Mouse (Mus musculus) embryonic facial prominence, embryonic 14.5 days (tissue): ENCODE data around the gene Reg3g. TPM values are rescaled to one million over a fixed set of nuclear protein-coding genes. Genes with fewer than 3 reads are reported as not detected.
"Not testable (repeated sequence)": the region's sequence is repeated elsewhere in the genome, so short reads cannot be mapped to it uniquely, and the experiment has no call there.

ENCODE experiments used
- ATAC-seq: fragments of 200-750 bp; cut with Nextera tagmentation; 2 replicates; pipeline ENCODE4 v1.8.0; 2017; ENCODE audit warnings: low read depth, moderate number of reproducible peaks, moderate TSS enrichment
- DNase-seq: peaks from one replicate; pipeline ENCODE4 v3.0.0-alpha.2; 2015; ENCODE audit warnings: low spot score
- H3K27ac ChIP-seq: fragments of 300-500 bp; sonication (generic); replicated peaks from 2 replicates; pipeline ENCODE4 v1.5.1; 2014; ENCODE audit warnings: low read depth, mild to moderate bottlenecking, low read length, moderate library complexity
- H3K27me3 ChIP-seq: fragments of 300-500 bp; sonication (generic); replicated peaks from 2 replicates; pipeline ENCODE4 v1.6.1; 2014; ENCODE audit warnings: low read length; ENCODE audit not compliant: control insufficient read depth, insufficient read depth
- H3K36me3 ChIP-seq: fragments of 300-500 bp; sonication (generic); 2 replicates; pipeline ENCODE4 v1.6.1; 2014; ENCODE audit warnings: low read length, mixed read lengths; ENCODE audit not compliant: control insufficient read depth, insufficient read depth
- H3K4me1 ChIP-seq: fragments of 300-500 bp; sonication (generic); 2 replicates; pipeline ENCODE4 v1.6.1; 2014; ENCODE audit warnings: antibody characterized with exemption, low read length; ENCODE audit not compliant: control insufficient read depth, insufficient read depth
- H3K4me2 ChIP-seq: fragments of 300-500 bp; sonication (generic); 2 replicates; pipeline ENCODE4 v1.6.1; 2014; ENCODE audit warnings: low read depth, mild to moderate bottlenecking, low read length, moderate library complexity, mixed read lengths
- H3K4me3 ChIP-seq: fragments of 300-500 bp; sonication (generic); 2 replicates; pipeline ENCODE4 v1.5.1; 2014; ENCODE audit warnings: low read depth, mild to moderate bottlenecking, low read length
- H3K9ac ChIP-seq: fragments of 300-500 bp; sonication (generic); 2 replicates; pipeline ENCODE4 v1.6.1; 2014; ENCODE audit warnings: low read depth, mild to moderate bottlenecking, low read length, moderate library complexity, mixed read lengths
- H3K9me3 ChIP-seq: fragments of 300-500 bp; sonication (generic); 2 replicates; pipeline ENCODE4 v1.6.1; 2016; ENCODE audit warnings: low read length; ENCODE audit not compliant: control insufficient read depth
- WGBS: fragments of 180-500 bp; shearing (Covaris S2); extraction: QIAGEN DNeasy Blood & Tissue Kit; methylation state at CpG from one replicate; pipeline ENCODE4 v1.1.7; 2014; 5-methylcytosine and 5-hydroxymethylcytosine counted together
- polyA plus RNA-seq: library from polyadenylated mRNA; unstranded; fragments of >200 nt; fragmentation: Nextera tagmentation; extraction: Ambion mirVana; gene quantifications from 2 replicates; pipeline ENCODE4 v1.2.1, GENCODE M21; 2014

The Reg3g gene
- polyA plus RNA-seq, 1 experiment from 2014 or later, result 33.6 TPM

DNA sequence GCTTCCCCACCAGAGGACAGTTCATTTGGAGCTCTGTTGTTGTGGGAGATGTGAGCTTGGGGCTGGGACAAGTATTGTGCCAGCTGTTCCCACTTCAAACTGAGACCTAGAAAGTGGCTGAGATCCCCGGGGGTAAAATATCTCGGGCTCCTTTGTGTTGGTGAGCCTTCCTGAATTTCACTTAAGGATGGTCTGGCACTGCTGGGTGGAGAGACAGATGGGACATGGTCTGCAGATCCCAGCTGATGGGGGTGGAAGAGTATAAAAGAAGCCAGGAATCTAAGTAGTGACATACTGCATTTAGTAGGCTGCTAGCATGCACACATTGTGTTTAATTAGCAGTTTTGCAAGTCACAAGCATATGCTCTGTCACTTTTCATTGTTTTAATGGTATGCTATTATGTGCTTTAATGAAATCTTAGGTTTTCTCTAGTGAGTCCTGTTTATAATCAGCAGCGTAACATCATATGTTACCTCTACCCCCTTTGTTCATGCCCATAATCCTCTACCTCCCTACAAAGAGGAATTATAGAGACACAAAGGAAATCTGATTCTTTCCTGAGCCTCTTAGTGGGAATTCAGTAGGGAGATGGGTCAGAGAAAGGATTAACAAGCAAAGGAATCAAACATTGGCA is 8.4 kb downstream of the Reg3g start:
- Histone ChIP-seq H3K4me2 (no peak overlapping the region), H3K4me1 (no peaks in the 10 kb centered on the region), H3K27ac (no peak overlapping the region), H3K9me3 (no peaks in the 10 kb centered on the region), H3K27me3 (no peaks in the 10 kb centered on the region), H3K36me3 (no peaks in the 10 kb centered on the region), H3K9ac (no peak overlapping the region), H3K4me3 (no peak overlapping the region)
- 35% methylated on average over 3 of the region's 3 CpGs for WGBS
- DNase-seq (peak; percentile 31), ATAC-seq (peak; percentile 86)

- WGBS, result 91% methylated on average over 2 of the region's 2 CpGs
Measured at GRCm38 (mm10) chr6:78452804-78453203, 15.9 kb downstream of the Reg3g start.

DNA sequence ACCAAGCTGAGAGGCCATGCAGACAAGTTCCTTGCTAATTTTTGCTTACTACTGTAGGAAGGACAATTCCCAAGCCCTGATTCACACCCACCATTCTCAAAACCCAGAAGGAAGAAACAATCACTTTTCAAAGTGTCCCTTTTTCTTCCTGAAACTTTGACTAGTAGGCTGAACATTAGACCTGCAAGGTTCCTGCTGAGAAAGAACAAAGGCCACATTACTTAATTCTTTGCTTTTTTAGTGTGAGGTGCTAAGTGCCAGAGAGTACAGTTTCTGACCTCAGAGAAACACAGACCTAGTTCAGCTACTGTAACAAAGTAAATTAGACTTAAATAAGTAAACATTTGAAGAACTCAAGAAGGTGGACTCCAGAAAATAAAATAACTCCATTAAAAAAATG is 20.3 kb downstream of the Reg3g start:
- no peak for ATAC-seq
- Histone ChIP-seq H3K27me3 (no peaks in the 10 kb centered on the region), H3K4me1 (no peaks in the 10 kb centered on the region), H3K4me3 (no peak overlapping the region), H3K27ac (no peak overlapping the region), H3K4me2 (no peak overlapping the region), H3K9ac (no peak overlapping the region), H3K9me3 (no peaks in the 10 kb centered on the region), H3K36me3 (no peaks in the 10 kb centered on the region)
- no peak for DNase-seq

More at GRCm38 (mm10) chr6:78452804-78453203, 15.9 kb downstream of the Reg3g start:
- H3K4me2 ChIP-seq, result no peak overlapping the region
- H3K4me3 ChIP-seq, result no peak overlapping the region
- H3K36me3 ChIP-seq, result no peaks in the 10 kb centered on the region
- no peaks in the 10 kb centered on the region for H3K27me3 ChIP-seq
- no peak overlapping the region for H3K9ac ChIP-seq
- H3K4me1 ChIP-seq, result no peaks in the 10 kb centered on the region
- DNase-seq (no peak), ATAC-seq (no peak)
- H3K27ac ChIP-seq, result no peak overlapping the region
- H3K9me3 ChIP-seq, result no peaks in the 10 kb centered on the region

DNA sequence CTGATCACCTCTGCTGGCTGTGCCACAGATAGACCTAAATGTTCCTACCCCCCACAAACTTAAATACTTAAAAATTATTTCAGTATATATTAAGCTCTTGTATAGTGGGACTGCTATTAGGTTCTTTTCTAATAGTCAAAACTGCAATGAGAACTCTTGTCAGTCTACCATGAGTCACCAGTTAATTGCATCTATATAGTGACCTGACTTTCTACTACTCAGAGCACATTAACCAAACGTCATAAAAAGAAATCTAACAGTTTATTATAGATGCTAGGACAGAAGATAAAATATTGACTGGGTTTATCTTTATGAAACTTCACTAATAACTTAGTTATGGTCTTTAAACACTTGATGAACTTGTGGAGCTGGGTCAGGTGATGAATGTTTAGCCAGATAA is 21.5 kb downstream of the Reg3g start:
- Histone ChIP-seq H3K4me1 (no peaks in the 10 kb centered on the region), H3K4me2 (no peak overlapping the region), H3K9ac (no peak overlapping the region), H3K27me3 (no peaks in the 10 kb centered on the region), H3K4me3 (no peak overlapping the region), H3K27ac (no peak overlapping the region), H3K36me3 (no peaks in the 10 kb centered on the region), H3K9me3 (no peaks in the 10 kb centered on the region)
- no peak for ATAC-seq
- WGBS, result 60% methylated on average over 1 of the region's 1 CpGs
- no peak for DNase-seq

GRCm38 (mm10) chr6:78425497-78425896 is 43.2 kb downstream of the Reg3g start:
- 75% methylated on average over 3 of the region's 3 CpGs for WGBS

GRCm38 (mm10) chr6:78422411-78422810 is 46.3 kb downstream of the Reg3g start, which contains the start of gene Reg1:
Reg1 (plus strand) TSS chr6:78422711.
- ATAC-seq, H3K4me1 ChIP-seq, H3K4me2 ChIP-seq, H3K9me3 ChIP-seq, H3K36me3 ChIP-seq, H3K4me3 ChIP-seq, H3K27me3 ChIP-seq, H3K27ac ChIP-seq, DNase-seq, H3K9ac ChIP-seq: not testable (repeated sequence)

More at GRCm38 (mm10) chr6:78425497-78425896, 43.2 kb downstream of the Reg3g start:
- no peak for DNase-seq
- H3K4me1 ChIP-seq, result no peaks in the 10 kb centered on the region
- no peak overlapping the region for H3K4me2 ChIP-seq
- H3K27ac ChIP-seq, result no peak overlapping the region
- no peaks in the 10 kb centered on the region for H3K9me3 ChIP-seq
- H3K27me3 ChIP-seq, result no peaks in the 10 kb centered on the region
- H3K36me3 ChIP-seq, result no peaks in the 10 kb centered on the region
- no peak overlapping the region for H3K9ac ChIP-seq
- no peak for ATAC-seq
- H3K4me3 ChIP-seq, result no peak overlapping the region

Other genes starting within 250 kb of the Reg3g start
- gene Reg3b, start 98.2 kb downstream of the Reg3g start, polyA plus RNA-seq, result 1.5 and 4.9 TPM in 2 replicates
- not detected in 2 replicates for gene Reg3d, start 90.0 kb downstream of the Reg3g start, polyA plus RNA-seq
- not detected in 2 replicates for gene Reg3a, start 88.2 kb downstream of the Reg3g start, polyA plus RNA-seq
- not detected in 2 replicates for gene Reg2, start 73.2 kb downstream of the Reg3g start, polyA plus RNA-seq
- not detected in 2 replicates for gene Reg1, start 46.2 kb downstream of the Reg3g start, polyA plus RNA-seq